Mouse (Mus musculus) ovary, adult 18-20 months (tissue): ENCODE results near the gene H2-D1.

Experiments used
- DNase-seq: peaks from one replicate; pipeline ENCODE4 v3.0.0; 2022; ENCODE audit warnings: low spot score, mixed read lengths

Gene H2-D1

GRCm38 (mm10) chr17:35240384-35241304, 21.9 kb upstream of the H2-D1 start:
- DNase-seq, result no peak

- DNase-seq, result peak; percentile 94
Measured at GRCm38 (mm10) chr17:35241305-35242014, 21.1 kb upstream of the H2-D1 start, which contains the start of gene Ddx39b. Gene Ddx39b, plus strand, starts transcription at chr17:35241746.

GRCm38 (mm10) chr17:35242015-35242941, 20.3 kb upstream of the H2-D1 start:
- DNase-seq, result peak; percentile 68

- DNase-seq, result no peak
Measured at GRCm38 (mm10) chr17:35243086-35243485, 19.4 kb upstream of the H2-D1 start.

- no peak for DNase-seq
Measured at GRCm38 (mm10) chr17:35244999-35245398, 17.5 kb upstream of the H2-D1 start.

- DNase-seq, result no peak
Measured at GRCm38 (mm10) chr17:35245731-35246623, 16.6 kb upstream of the H2-D1 start.

- no peak for DNase-seq
Measured at GRCm38 (mm10) chr17:35247144-35247543, 15.4 kb upstream of the H2-D1 start.

- no peak for DNase-seq
Measured at GRCm38 (mm10) chr17:35248986-35249385, 13.5 kb upstream of the H2-D1 start.

GRCm38 (mm10) chr17:35249451-35250197, 12.9 kb upstream of the H2-D1 start:
- DNase-seq, result no peak

- DNase-seq, result no peak
Measured at GRCm38 (mm10) chr17:35250348-35251120, 12.0 kb upstream of the H2-D1 start.

- DNase-seq, result no peak
Measured at GRCm38 (mm10) chr17:35251162-35251719, 11.3 kb upstream of the H2-D1 start.

- DNase-seq, result no peak
Measured at GRCm38 (mm10) chr17:35251981-35252380, 10.5 kb upstream of the H2-D1 start.

- no peak for DNase-seq
Measured at GRCm38 (mm10) chr17:35252619-35253292, 9.8 kb upstream of the H2-D1 start.

GRCm38 (mm10) chr17:35253293-35254093, 9.0 kb upstream of the H2-D1 start:
- DNase-seq, result no peak

- no peak for DNase-seq
Measured at GRCm38 (mm10) chr17:35254241-35255098, 8.1 kb upstream of the H2-D1 start.

GRCm38 (mm10) chr17:35255301-35255700, 7.2 kb upstream of the H2-D1 start:
- no peak for DNase-seq

- DNase-seq, result no peak
Measured at GRCm38 (mm10) chr17:35255704-35256103, 6.8 kb upstream of the H2-D1 start.
